Mouse (Mus musculus) frontal cortex, adult 2 months (tissue): ENCODE measurements at regions not wholly inside any gene's neighbourhood (a gene's known extent, or its start where the extent isn't known, plus 50 kb on each side); places are given as distances from the start of the nearest gene placed in this dataset.

Experiments
- DNase-seq, 2 experiments: peaks; one replicate each; pipeline ENCODE4 v3.0.0; 2022; ENCODE audit warnings: low spot score in 1 of 2; ENCODE audit errors: extremely low spot score in 1 of 2

DNA sequence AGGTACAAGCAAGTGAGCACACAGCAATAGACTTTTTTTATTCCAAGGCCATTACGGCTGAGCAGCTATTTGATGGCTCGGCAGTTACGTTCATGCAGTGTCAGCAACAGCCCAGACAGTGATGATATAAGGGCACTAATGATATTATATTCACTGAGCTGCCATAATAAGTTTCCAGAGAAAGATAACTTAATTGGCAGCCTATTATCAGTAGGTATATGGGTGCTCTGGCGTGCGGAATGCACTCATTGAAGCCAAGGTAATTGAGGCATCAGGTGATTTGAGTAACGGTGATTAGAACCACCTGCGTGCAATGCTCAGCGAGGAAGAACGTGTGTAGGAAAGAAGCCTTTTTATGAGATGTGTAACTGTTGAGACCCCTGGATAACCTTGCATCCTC lies 358.0 kb downstream of the Cenpc1 start:
- no peak for DNase-seq

GRCm38 (mm10) chr5:85706598-85706997 lies 358.8 kb downstream of the Cenpc1 start:
- no peak for DNase-seq

DNA sequence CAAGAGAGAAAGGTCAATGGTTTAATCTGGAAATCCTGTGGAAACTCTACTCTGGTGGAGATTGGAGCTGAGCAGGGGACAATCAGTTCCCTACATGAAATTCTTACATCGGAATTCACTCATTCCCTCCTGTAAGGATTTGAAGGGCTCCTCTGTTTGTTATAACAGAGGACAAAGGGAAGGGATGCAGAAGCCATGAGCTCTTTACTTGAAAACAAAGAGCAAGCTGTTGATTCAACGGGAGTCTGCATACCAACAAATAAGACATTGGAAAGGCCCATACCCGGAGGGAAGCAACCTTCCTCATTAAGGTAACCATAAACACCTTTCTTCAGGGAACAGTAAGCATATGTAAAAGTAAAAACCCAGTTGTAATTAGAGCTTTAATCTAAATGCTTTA lies 359.3 kb downstream of the Cenpc1 start:
- DNase-seq, result no peak

DNA sequence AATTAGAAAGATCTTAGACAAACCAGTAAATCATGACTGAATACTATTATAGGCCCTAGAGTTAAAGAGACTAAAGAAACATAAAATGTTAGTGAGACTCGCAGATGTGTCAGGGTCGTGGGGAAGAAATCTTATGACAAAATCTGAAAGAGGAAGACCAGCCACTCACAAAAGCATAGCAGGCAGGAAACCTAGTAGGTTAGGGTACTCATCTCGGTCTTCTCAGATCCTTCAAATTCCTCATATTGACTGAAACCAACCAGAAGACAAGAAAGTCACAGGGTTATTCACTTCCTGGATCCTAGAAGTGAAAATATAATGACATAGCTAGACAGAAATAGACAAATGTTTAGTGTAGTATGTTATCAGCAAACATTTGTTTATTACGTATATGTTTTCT lies 387.5 kb downstream of the Cenpc1 start:
- no peak for DNase-seq

- peak in 1 of 2 experiments; percentile 26 for DNase-seq
Measured at GRCm38 (mm10) chr5:85671121-85671520, 394.3 kb downstream of the Cenpc1 start.

- DNase-seq, result no peak
Measured at GRCm38 (mm10) chr5:85661487-85661886, 403.9 kb downstream of the Cenpc1 start.

- DNase-seq, result no peak
Measured at GRCm38 (mm10) chr5:85621078-85621477, 444.3 kb downstream of the Cenpc1 start.

GRCm38 (mm10) chr5:85614783-85615182 lies 450.6 kb downstream of the Cenpc1 start:
- DNase-seq, result no peak

- DNase-seq, result peak in 1 of 2 experiments; percentile 8
Measured at GRCm38 (mm10) chr5:85612606-85613005, 452.8 kb downstream of the Cenpc1 start.

GRCm38 (mm10) chr5:85609104-85609503 lies 456.3 kb downstream of the Cenpc1 start:
- DNase-seq, result no peak

DNA sequence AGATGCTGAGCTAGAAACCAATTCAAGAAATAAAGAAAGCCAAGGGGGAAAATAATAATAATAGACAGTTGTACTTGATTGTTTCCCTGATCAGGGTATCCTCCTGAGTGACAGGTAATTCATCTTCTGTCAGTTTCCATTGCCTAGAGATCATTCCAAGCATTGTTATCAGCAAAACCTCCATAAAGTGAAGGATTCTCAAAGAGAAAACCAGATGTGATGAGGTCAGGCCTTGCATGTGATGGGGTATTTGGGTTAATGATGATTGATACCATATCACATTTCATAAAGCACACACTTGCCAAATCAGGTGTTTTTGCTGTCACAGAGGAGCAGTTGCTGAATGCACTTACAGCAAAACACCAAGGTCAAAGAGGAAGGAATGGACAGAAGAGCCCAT lies 467.2 kb downstream of the Cenpc1 start:
- no peak for DNase-seq

DNA sequence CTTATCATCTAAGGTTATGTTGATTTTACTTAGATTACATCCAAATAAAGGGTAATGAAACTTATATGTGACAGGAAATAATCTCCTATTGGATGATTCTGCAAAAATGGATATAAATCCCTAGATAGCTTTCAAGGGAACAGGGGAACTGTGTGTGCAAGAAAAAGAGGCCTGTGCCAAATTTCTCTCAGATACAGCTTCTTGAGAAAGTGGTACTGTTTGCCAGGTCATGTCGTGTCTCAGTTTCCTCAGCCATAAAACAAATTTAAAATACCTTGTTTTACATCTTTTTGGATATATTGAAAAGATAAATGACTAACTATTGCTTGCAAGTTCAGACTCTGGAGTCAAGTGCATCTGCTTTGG lies 470.3 kb downstream of the Cenpc1 start:
- DNase-seq, result no peak

- peak in 1 of 2 experiments; percentile 26 for DNase-seq
Measured at GRCm38 (mm10) chr5:85594413-85595081, 470.8 kb downstream of the Cenpc1 start.

DNA sequence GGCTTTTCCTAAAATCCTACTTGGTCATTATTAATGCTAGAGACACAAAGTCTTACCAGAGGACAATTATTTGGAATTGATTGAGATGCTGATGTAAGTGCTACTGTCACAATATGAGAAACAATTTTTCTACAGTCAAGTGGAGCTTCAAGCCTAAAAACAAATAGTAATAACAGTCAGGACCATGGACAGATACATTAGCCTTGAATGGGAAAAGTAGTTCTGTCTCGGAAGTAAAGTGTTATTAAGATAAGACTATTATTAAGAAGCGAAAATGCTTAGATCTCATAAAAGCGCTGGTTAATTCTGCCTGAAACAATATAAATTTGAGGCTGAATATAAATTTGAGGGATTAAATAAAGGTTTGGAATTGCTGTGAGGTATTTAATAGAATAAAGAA lies 473.1 kb downstream of the Cenpc1 start:
- no peak for DNase-seq

DNA sequence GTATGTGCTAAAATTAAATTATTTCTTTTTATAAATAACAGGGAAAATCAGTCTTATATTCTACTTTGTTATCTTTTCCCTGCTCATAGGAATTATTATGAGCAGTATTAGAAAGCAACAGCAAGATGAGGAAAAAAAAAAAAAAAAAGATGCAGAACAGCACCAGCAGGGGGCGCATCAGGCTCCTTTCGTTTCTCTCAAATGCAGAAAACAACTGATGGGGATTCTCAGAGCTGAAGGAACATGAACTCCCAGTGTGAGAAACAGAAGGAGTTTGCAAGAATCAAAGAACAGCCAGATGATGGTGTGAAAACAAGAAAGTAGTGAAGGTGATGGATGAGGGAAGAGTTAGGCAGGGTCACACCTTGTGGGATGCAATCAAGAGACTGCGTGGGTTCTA lies 478.7 kb downstream of the Cenpc1 start:
- peak in 1 of 2 experiments; percentile 67 for DNase-seq

- no peak for DNase-seq
Measured at GRCm38 (mm10) chr5:85572531-85572930, 492.9 kb downstream of the Cenpc1 start.

DNA sequence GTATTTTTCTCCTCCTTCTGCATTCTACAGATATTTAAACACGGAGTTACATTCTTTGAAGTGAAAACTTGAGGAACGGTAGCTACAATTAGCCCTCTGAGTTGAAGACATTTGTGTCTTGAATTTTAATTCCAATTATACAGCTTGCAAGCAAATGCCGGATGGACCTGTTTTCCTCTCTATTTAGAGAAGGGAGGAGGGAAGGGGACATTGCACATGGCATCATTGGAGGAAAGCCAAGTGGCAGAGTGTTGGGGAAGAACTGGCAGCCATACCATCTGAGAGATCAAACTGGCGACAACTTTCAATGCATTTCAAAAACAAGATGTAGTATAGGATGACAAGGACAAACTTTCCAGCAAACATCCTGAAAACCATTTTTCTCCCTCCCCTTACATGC lies 493.4 kb downstream of the Cenpc1 start:
- peak in 1 of 2 experiments; percentile 34 for DNase-seq

GRCm38 (mm10) chr5:85571381-85571780 lies 494.0 kb downstream of the Cenpc1 start:
- DNase-seq, result no peak

DNA sequence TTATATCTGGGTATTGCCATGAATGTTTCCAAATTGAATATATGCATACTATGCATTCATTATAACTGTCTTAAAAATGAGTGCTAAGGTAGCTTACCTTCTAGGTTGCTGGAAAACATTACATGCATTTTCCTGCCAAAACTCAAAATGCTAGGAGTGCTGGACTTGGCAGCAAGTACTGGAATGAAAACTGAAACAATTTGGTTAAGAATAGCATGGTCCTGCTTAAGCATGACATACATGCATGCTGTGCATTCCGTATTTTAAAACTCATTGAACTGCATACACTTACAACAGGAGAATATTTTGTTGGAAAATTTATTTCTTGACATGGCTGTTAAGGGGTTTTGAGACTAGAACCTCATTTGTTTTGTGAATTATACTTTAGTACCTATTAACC lies 529.1 kb downstream of the Cenpc1 start:
- DNase-seq, result no peak

DNA sequence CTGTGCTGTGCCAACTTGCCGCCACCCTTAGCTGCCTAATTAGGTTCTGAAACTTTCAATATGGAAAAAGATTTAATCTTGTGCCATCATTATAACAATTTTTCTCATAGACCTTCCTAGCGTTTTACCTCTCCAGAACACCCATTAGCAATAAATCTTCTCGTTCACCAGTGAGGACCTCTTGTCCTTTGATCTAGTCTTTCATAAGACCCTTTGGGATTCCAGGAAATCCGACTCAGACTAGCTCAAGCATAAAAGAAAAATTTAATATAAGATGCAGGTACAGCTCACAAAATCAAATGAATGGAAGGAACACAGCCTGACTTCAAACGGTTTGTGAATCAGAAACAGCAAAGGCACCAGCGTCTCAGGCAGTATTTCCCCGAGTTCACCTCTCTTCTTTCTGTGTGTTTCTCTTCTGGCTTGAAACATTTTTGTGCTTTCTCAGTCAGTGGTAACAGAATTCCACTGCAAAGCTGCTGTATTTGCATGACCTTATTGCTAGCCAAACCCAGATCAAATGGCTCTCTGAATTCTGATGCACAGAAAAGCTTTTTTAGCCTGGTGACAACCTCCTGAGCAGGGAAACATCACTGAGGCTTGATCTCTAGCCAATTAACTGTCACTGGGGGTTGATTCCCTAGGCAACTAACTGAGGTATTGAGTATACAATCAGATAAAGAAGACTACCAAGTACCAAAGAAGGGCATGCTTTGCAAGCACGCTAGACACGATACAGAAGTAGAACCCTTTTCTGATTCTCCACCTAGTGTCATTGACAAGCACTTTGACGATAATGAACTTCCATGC lies 539.8 kb downstream of the Cenpc1 start:
- DNase-seq, result no peak

GRCm38 (mm10) chr5:85505244-85505643 lies 560.1 kb downstream of the Cenpc1 start:
- DNase-seq, result peak; percentile 6 to 22

DNA sequence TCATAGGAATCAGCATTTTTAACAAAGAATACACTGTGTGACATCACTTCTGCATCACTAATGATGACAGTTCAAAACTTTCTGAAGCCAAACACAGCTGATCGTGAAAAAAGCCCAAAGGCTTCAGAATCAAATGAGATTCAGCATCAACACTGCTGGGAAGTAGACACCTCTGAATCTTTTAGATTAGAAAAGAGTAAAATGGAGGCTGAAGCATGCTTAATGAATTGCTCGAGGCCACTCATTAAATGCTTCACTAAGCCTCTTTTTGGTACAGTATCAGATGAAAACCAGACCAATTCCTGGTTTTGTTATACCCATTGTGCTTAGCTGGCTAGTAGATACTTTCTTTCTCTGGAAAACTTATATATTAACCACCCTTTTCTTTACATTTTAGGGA lies 568.1 kb downstream of the Cenpc1 start:
- no peak for DNase-seq
